ENCODE assay signal across 8 mouse cellular contexts in the genomic region with DNA sequence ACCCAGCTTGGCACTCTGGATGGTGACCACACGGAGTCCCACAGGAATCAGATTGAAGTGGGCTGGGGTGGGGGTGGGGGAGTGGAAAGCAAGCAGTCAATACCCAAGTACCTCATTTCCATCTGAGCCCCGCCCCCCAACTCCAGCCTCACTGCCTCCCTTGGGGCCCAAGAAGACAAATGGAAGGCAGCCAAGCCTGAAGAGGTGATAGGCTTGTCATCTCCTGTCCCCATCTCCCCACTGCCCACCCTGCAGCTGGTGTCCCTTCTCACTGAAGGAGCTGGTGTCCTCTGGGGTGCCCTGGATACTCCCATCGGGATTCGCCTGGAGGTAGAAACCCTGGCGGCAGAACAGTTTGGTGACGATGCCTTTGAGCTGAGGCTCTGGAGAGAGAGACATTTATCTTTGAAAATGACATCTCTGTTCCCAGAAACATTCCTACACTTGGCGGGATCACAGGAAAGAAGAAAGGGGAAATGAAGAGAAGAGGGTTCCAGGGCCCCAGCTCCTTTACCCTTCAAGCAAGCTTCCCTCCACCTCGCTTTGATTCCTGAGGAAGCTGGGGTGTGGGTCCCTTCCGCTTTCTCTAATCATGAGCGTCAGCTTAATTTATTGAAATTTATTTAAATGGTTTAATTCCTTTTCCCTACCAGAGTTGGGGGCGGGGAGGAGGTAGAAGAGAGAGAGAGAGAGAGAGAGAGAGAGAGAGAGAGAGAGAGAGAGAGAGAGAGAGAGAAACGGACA. TPM values are rescaled to one million over a fixed set of nuclear protein-coding genes. Genes with fewer than 3 reads are reported as not detected.
DNase-seq lines count a peak whose midpoint lies in the region; ATAC-seq and TF ChIP-seq lines count a peak whose summit lies in the region.

No protein-coding gene starts in this region.

- no peak overlapping the region for H3K27ac ChIP-seq in heart, embryonic 14.5 days (replicated peaks in 1 of 2; ENCODE audit: control insufficient read depth in 1 of 2, insufficient read depth in 1 of 2, low read depth in 2 of 2, low read length in 2 of 2)
- no peak overlapping the region for H3K27ac ChIP-seq in ES-E14 (ENCODE audit: insufficient read depth, low read depth, low read length, poor library complexity, severe bottlenecking)
- peak overlapping the region; percentile 11; the same call in 1 of the 2 replicates for H3K27ac ChIP-seq in heart, embryonic 16.5 days (ENCODE audit: low read length)
- H3K27ac ChIP-seq in midbrain, embryonic 12.5 days (replicated peaks), result peak overlapping the region; percentile 87

- no peak for ATAC-seq in heart, embryonic 14.5 days (ENCODE audit: insufficient number of reproducible peaks, insufficient read depth, low FRiP score, low read depth)
- no peak for ATAC-seq in heart, embryonic 16.5 days (replicated peaks; ENCODE audit: extremely low read depth, insufficient read depth, low FRiP score)
- no peak for ATAC-seq in midbrain, embryonic 12.5 days (ENCODE audit: low FRiP score, low read depth)

- peak overlapping the region; percentile 69 for H3K9ac ChIP-seq in heart, embryonic 14.5 days (ENCODE audit: low read length)
- peak overlapping the region; percentile 70 for H3K9ac ChIP-seq in ES-E14 (ENCODE audit: insufficient read depth, low read depth, low read length, poor library complexity, severe bottlenecking)
- no peak overlapping the region for H3K9ac ChIP-seq in heart, embryonic 16.5 days (ENCODE audit: low read length)
- peak overlapping the region; percentile 71 for H3K9ac ChIP-seq in midbrain, embryonic 12.5 days (replicated peaks)

- no peaks in the 10 kb centered on the region for H3K36me3 ChIP-seq in heart, embryonic 14.5 days (ENCODE audit: control insufficient read depth, insufficient read depth, low read length)
- no peaks in the 10 kb centered on the region; the same call in 1 of the 2 replicates for H3K36me3 ChIP-seq in ES-E14 (ENCODE audit: control insufficient read depth, insufficient read depth, low read length, poor library complexity, severe bottlenecking)
- H3K36me3 ChIP-seq in heart, embryonic 16.5 days (ENCODE audit: control insufficient read depth, insufficient read depth), result no peaks in the 10 kb centered on the region
- H3K36me3 ChIP-seq in midbrain, embryonic 12.5 days, result no peaks in the 10 kb centered on the region

- peaks cover 22 to 54% of the 10 kb centered on the region in 2 experiments for H3K4me1 ChIP-seq in heart, embryonic 14.5 days (ENCODE audit: control insufficient read depth in 2 of 2, insufficient read depth in 2 of 2, low read length in 2 of 2)
- H3K4me1 ChIP-seq in ES-E14 (ENCODE audit: control insufficient read depth in 2 of 2, insufficient read depth in 2 of 2, low read length in 2 of 2, poor library complexity in 1 of 2), result peaks cover 6 to 18% of the 10 kb centered on the region in 2 experiments
- H3K4me1 ChIP-seq in heart, embryonic 16.5 days (ENCODE audit: control insufficient read depth, insufficient read depth, low read length), result peaks cover 50% of the 10 kb centered on the region
- peaks cover 64% of the 10 kb centered on the region for H3K4me1 ChIP-seq in midbrain, embryonic 12.5 days

- H3K4me3 ChIP-seq in heart, embryonic 14.5 days (ENCODE audit: control insufficient read depth in 1 of 2, insufficient read depth in 1 of 2, low read depth in 1 of 2, low read length in 2 of 2), result peak overlapping the region; percentile 46 to 51; a peak in 3 of 4 replicates
- H3K4me3 ChIP-seq in ES-E14 (ENCODE audit: insufficient read depth in 1 of 2, low read depth in 1 of 2, low read length in 2 of 2, poor library complexity in 1 of 2, severe bottlenecking in 1 of 2), result peak overlapping the region; percentile 68 to 81
- no peak overlapping the region for H3K4me3 ChIP-seq in heart, embryonic 16.5 days (ENCODE audit: low read length)
- peak overlapping the region; percentile 58 for H3K4me3 ChIP-seq in midbrain, embryonic 12.5 days

- 37% methylated on average over 11 of the region's 12 CpGs for WGBS in heart, embryonic 14.5 days
- WGBS in heart, embryonic 16.5 days, result 27% methylated on average over 12 of the region's 12 CpGs
- WGBS in midbrain, embryonic 12.5 days, result 18% methylated on average over 11 of the region's 12 CpGs

- peak overlapping the region; percentile 95 for H3K4me2 ChIP-seq in heart, embryonic 14.5 days (ENCODE audit: low read length)
- peak overlapping the region; percentile 99 for H3K4me2 ChIP-seq in heart, embryonic 16.5 days (ENCODE audit: low read depth, low read length)
- peak overlapping the region; percentile 96 for H3K4me2 ChIP-seq in midbrain, embryonic 12.5 days (replicated peaks)

- in situ Hi-C loops in ES-E14 (cut with MboI; ENCODE audit: low sequenced_read_pairs in 2 of 2, unreplicated experiment in 2 of 2), result loop anchor here in 1 of 2 experiments (10.0 kb wide), 1 partner anchor 75 kb away; a partner anchor contains a TSS

- intact Hi-C loops in heart, postnatal 36 days (cut with DNase I), result loop anchor here (5.0 kb wide), 1 partner anchor 117 kb away; a partner anchor contains a TSS
- intact Hi-C loops in gastrocnemius, postnatal 14 days (cut with DNase I; ENCODE audit: low total_unique reads), result loop anchor here (5.0 kb wide), 2 partner anchors 37 to 38 kb away; a partner anchor contains a TSS
- intact Hi-C loops in left cerebral cortex, postnatal 14 days (cut with DNase I), result loop anchor here (5.0 kb wide), 1 partner anchor 78 kb away; a partner anchor contains a TSS

- H3K27me3 ChIP-seq in heart, embryonic 14.5 days (ENCODE audit: control insufficient read depth, insufficient read depth, low read length), result peaks cover 15% of the 10 kb centered on the region
- H3K27me3 ChIP-seq in heart, embryonic 16.5 days (ENCODE audit: control insufficient read depth, insufficient read depth, low read length), result peaks cover 4% of the 10 kb centered on the region
- peaks cover 65% of the 10 kb centered on the region for H3K27me3 ChIP-seq in midbrain, embryonic 12.5 days

- DNase-seq in heart, postnatal 36 days, result no peak
- DNase-seq in ES-E14 (ENCODE audit: low read depth, low spot score), result no peak
- DNase-seq in yolk sac, embryonic 10.5 days (ENCODE audit: low spot score), result no peak
- no peak for DNase-seq in gastrocnemius, postnatal 14 days
- no peak for DNase-seq in left cerebral cortex, postnatal 14 days (ENCODE audit: low spot score in 2 of 2)

- no peaks in the 10 kb centered on the region for H3K9me3 ChIP-seq in heart, embryonic 14.5 days (ENCODE audit: control insufficient read depth, low read length)
- H3K9me3 ChIP-seq in ES-E14 (ENCODE audit: control insufficient read depth, insufficient read depth, low read depth, low read length), result no peaks in the 10 kb centered on the region
- H3K9me3 ChIP-seq in heart, embryonic 16.5 days (replicated peaks; ENCODE audit: control insufficient read depth, low read length), result no peaks in the 10 kb centered on the region
- H3K9me3 ChIP-seq in midbrain, embryonic 12.5 days, result no peaks in the 10 kb centered on the region

TF ChIP-seq in ES-E14, 5 proteins besides CTCF, POLR2A, EP300 and RAD21:
- TF ChIP-seq ZNF384 (IDR thresholded peaks at IDR 0.05; ENCODE audit: low read depth, low read length) (no peak), CHD2 (IDR thresholded peaks at IDR 0.05; ENCODE audit: low read depth, low read length) (no peak), MAFK (IDR thresholded peaks at IDR 0.05; ENCODE audit: insufficient read depth, low read depth, low read length) (no peak)
TF ChIP-seq in ES-E14: peak in this region for 0.

RNA-seq across cellular contexts. Expression of a gene that starts 2.1 kb away (rescaled TPM):
- 2.0 and 2.1 TPM in 2 replicates for polyA plus RNA-seq in heart, embryonic 14.5 days (2014; fragmentation: Nextera tagmentation; extraction: Ambion mirVana)
- 1 to 10 TPM; 2.4 to 3.0 TPM for total RNA-seq in heart, postnatal 36 days (2021)
- total RNA-seq in ES-E14 (2012; rRNA removed), result 0.31 and 0.42 TPM in 2 replicates
- 2.2 and 3.0 TPM in 2 replicates for polyA plus RNA-seq in heart, embryonic 16.5 days (2015; fragmentation: Nextera tagmentation; extraction: Ambion mirVana)
- 2.7 and 2.9 TPM in 2 replicates for polyA plus RNA-seq in midbrain, embryonic 12.5 days (2016; fragmentation: Nextera tagmentation; extraction: Ambion mirVana)
- 1 to 10 TPM; 6.6 to 8.0 TPM for total RNA-seq in gastrocnemius, postnatal 14 days (2021)
- 10 to 100 TPM; 15.4 to 20.4 TPM for total RNA-seq in left cerebral cortex, postnatal 14 days (2021)

RNA-seq across cellular contexts. Expression of a gene that starts 3.8 kb away (rescaled TPM):
- 5.5 and 5.8 TPM in 2 replicates for polyA plus RNA-seq in heart, embryonic 14.5 days (2014; fragmentation: Nextera tagmentation; extraction: Ambion mirVana)
- total RNA-seq in heart, postnatal 36 days (2021), result 1 to 10 TPM; 3.6 to 4.3 TPM
- total RNA-seq in ES-E14 (2012; rRNA removed), result 3.8 and 5.7 TPM in 2 replicates
- polyA plus RNA-seq in heart, embryonic 16.5 days (2015; fragmentation: Nextera tagmentation; extraction: Ambion mirVana), result 5.8 and 6.0 TPM in 2 replicates
- 1.3 and 1.7 TPM in 2 replicates for polyA plus RNA-seq in midbrain, embryonic 12.5 days (2016; fragmentation: Nextera tagmentation; extraction: Ambion mirVana)
- total RNA-seq in gastrocnemius, postnatal 14 days (2021), result 10 to 100 TPM; 75.5 to 80.7 TPM
- under 1 TPM; 0.76 to 0.79 TPM for total RNA-seq in left cerebral cortex, postnatal 14 days (2021)

RNA-seq across cellular contexts. Expression of a gene that starts 5.9 kb away (rescaled TPM):
- polyA plus RNA-seq in heart, embryonic 14.5 days (2014; fragmentation: Nextera tagmentation; extraction: Ambion mirVana), result 1.7 and 1.8 TPM in 2 replicates
- under 1 TPM; 0.41 to 0.56 TPM for total RNA-seq in heart, postnatal 36 days (2021)
- total RNA-seq in ES-E14 (2012; rRNA removed), result 1.3 and 1.8 TPM in 2 replicates
- 3.1 TPM in 2 replicates for polyA plus RNA-seq in heart, embryonic 16.5 days (2015; fragmentation: Nextera tagmentation; extraction: Ambion mirVana)
- 0.42 and 1.2 TPM in 2 replicates for polyA plus RNA-seq in midbrain, embryonic 12.5 days (2016; fragmentation: Nextera tagmentation; extraction: Ambion mirVana)
- total RNA-seq in gastrocnemius, postnatal 14 days (2021), result under 1 TPM; 0.16 to 0.27 TPM
- not detected for total RNA-seq in left cerebral cortex, postnatal 14 days (2021)

RNA-seq across cellular contexts. Expression of a gene that starts 15.5 kb away (rescaled TPM):
- not detected in 2 replicates for polyA plus RNA-seq in heart, embryonic 14.5 days (2014; fragmentation: Nextera tagmentation; extraction: Ambion mirVana)
- not detected for total RNA-seq in heart, postnatal 36 days (2021)
- total RNA-seq in ES-E14 (2012; rRNA removed), result not detected in 2 replicates
- not detected in 2 replicates for polyA plus RNA-seq in heart, embryonic 16.5 days (2015; fragmentation: Nextera tagmentation; extraction: Ambion mirVana)
- not detected in 2 replicates for polyA plus RNA-seq in midbrain, embryonic 12.5 days (2016; fragmentation: Nextera tagmentation; extraction: Ambion mirVana)
- total RNA-seq in gastrocnemius, postnatal 14 days (2021), result not detected
- not detected for total RNA-seq in left cerebral cortex, postnatal 14 days (2021)

RNA-seq across cellular contexts. Expression of a gene that starts 18.7 kb away (rescaled TPM):
- polyA plus RNA-seq in heart, embryonic 14.5 days (2014; fragmentation: Nextera tagmentation; extraction: Ambion mirVana), result not detected in 2 replicates
- not detected for total RNA-seq in heart, postnatal 36 days (2021)
- total RNA-seq in ES-E14 (2012; rRNA removed), result not detected in 2 replicates
- not detected in 2 replicates for polyA plus RNA-seq in heart, embryonic 16.5 days (2015; fragmentation: Nextera tagmentation; extraction: Ambion mirVana)
- not detected in 2 replicates for polyA plus RNA-seq in midbrain, embryonic 12.5 days (2016; fragmentation: Nextera tagmentation; extraction: Ambion mirVana)
- not detected for total RNA-seq in gastrocnemius, postnatal 14 days (2021)
- not detected for total RNA-seq in left cerebral cortex, postnatal 14 days (2021)

Comparison
In these comparisons a context has a peak if more than half of its experiments do, and no peak if none do; other contexts are left out.
1. H3K27ac ChIP-seq: peak in heart, embryonic 16.5 days (single experiment) and midbrain, embryonic 12.5 days (single experiment); none in heart, embryonic 14.5 days (0 of 2) and ES-E14 (single experiment).
2. RNA of a gene that starts 3.8 kb away (total RNA-seq): 75.5 to 80.7 TPM in gastrocnemius, postnatal 14 days; 3.6 to 4.3 TPM in heart, postnatal 36 days, 3.8 to 5.7 TPM in ES-E14 and 0.76 to 0.79 TPM in left cerebral cortex, postnatal 14 days; every median in the first group is over 10 times any median in the second.
3. Peak in every context shown above with its lines, with median percentiles within 50 percentile points of each other: H3K4me2 ChIP-seq.